Mouse (Mus musculus) kidney, adult 18-20 months (tissue): Measurements from ENCODE around the gene Hivep2.
A peak's percentile ranks its signal among the peaks of the same experiment; 100 is the strongest.

Source experiments
- DNase-seq: peaks from one replicate; pipeline ENCODE4 v3.0.0; 2021

Gene Hivep2

GRCm38 (mm10) chr10:13973563-13974179 lies 7.8 kb downstream of the Hivep2 start:
- no peak for DNase-seq

GRCm38 (mm10) chr10:13974472-13974871 lies 8.6 kb downstream of the Hivep2 start:
- DNase-seq = no peak

GRCm38 (mm10) chr10:13975861-13976260 lies 10.0 kb downstream of the Hivep2 start:
- no peak for DNase-seq

- DNase-seq = no peak
These were observed 10.4 kb downstream of the Hivep2 start for GRCm38 (mm10) chr10:13976267-13976666.

GRCm38 (mm10) chr10:13982271-13982670 lies 16.4 kb downstream of the Hivep2 start:
- DNase-seq = no peak

- DNase-seq = peak; percentile 85
These were observed 17.0 kb downstream of the Hivep2 start for GRCm38 (mm10) chr10:13982769-13983381.

GRCm38 (mm10) chr10:13983631-13984030 lies 17.8 kb downstream of the Hivep2 start:
- peak; percentile 51 for DNase-seq

GRCm38 (mm10) chr10:13984233-13984632 lies 18.4 kb downstream of the Hivep2 start:
- no peak for DNase-seq

GRCm38 (mm10) chr10:13986539-13986938 lies 20.7 kb downstream of the Hivep2 start:
- no peak for DNase-seq

GRCm38 (mm10) chr10:13987336-13987735 lies 21.5 kb downstream of the Hivep2 start:
- DNase-seq = no peak

- DNase-seq = no peak
These were observed 22.4 kb downstream of the Hivep2 start for GRCm38 (mm10) chr10:13988280-13988679.

GRCm38 (mm10) chr10:13988757-13989156 lies 22.9 kb downstream of the Hivep2 start:
- DNase-seq = no peak

GRCm38 (mm10) chr10:13990842-13991241 lies 25.0 kb downstream of the Hivep2 start:
- DNase-seq = no peak

GRCm38 (mm10) chr10:13993411-13993810 lies 27.5 kb downstream of the Hivep2 start:
- no peak for DNase-seq

- DNase-seq = no peak
These were observed 31.5 kb downstream of the Hivep2 start for GRCm38 (mm10) chr10:13997336-13997735.

GRCm38 (mm10) chr10:14004769-14005517 lies 39.1 kb downstream of the Hivep2 start:
- DNase-seq = no peak

- DNase-seq = no peak
These were observed 43.8 kb downstream of the Hivep2 start for GRCm38 (mm10) chr10:14009721-14010120.

- no peak for DNase-seq
These were observed 50.6 kb downstream of the Hivep2 start for GRCm38 (mm10) chr10:14016287-14016970.

- no peak for DNase-seq
These were observed 51.5 kb downstream of the Hivep2 start for GRCm38 (mm10) chr10:14017338-14017737.

GRCm38 (mm10) chr10:14017822-14018364 lies 52.0 kb downstream of the Hivep2 start:
- peak; percentile 54 for DNase-seq

- no peak for DNase-seq
These were observed 52.8 kb downstream of the Hivep2 start for GRCm38 (mm10) chr10:14018672-14019071.

GRCm38 (mm10) chr10:14019198-14019597 lies 53.3 kb downstream of the Hivep2 start:
- DNase-seq = no peak

- DNase-seq = no peak
These were observed 54.4 kb downstream of the Hivep2 start for GRCm38 (mm10) chr10:14020253-14020652.
